Mouse (Mus musculus) mature B cell (primary cell): ENCODE measurements around the gene Slc35g1.
"Not testable (repeated sequence)": the region's sequence is repeated elsewhere in the genome, so short reads cannot be mapped to it uniquely, and the experiment has no call there.

Experiments used
- in situ Hi-C: fragments of 300-500 bp; cut with MboI; formaldehyde crosslinking; loops from 2 replicates; pipeline ENCODE4 v1.14.3; 2019

The Slc35g1 gene

GRCm38 (mm10) chr19:38387021-38387420 is 8.8 kb upstream of the Slc35g1 start:
- in situ Hi-C loops: not testable (repeated sequence)

GRCm38 (mm10) chr19:38387835-38388234 is 7.9 kb upstream of the Slc35g1 start:
- in situ Hi-C loops: no loop called here

GRCm38 (mm10) chr19:38396633-38396970 is 822 bp downstream of the Slc35g1 start:
- in situ Hi-C loops: no loop called here

- in situ Hi-C loops: no loop called here
Measured at GRCm38 (mm10) chr19:38397004-38397403, 1.2 kb downstream of the Slc35g1 start.

DNA sequence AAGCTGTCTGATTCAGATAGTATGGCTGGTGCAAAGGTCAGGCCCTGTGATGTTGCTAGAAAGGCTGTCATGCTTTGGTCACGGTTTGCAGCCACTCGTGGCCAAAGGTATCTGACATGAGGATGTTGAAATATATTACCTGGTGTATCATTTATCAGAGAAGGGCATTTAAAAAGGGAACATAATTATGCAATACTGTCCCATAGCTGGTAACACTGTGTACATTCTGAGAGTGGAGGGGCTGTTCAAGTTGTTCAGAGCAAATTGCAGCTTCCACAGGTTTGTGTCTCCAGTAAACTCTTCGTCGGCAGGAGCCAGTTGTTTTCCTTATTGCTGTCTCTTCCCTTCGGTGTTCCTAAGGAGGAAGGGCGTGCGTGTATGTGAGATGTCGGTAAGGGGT is 3.2 kb downstream of the Slc35g1 start:
- in situ Hi-C loops: no loop called here

DNA sequence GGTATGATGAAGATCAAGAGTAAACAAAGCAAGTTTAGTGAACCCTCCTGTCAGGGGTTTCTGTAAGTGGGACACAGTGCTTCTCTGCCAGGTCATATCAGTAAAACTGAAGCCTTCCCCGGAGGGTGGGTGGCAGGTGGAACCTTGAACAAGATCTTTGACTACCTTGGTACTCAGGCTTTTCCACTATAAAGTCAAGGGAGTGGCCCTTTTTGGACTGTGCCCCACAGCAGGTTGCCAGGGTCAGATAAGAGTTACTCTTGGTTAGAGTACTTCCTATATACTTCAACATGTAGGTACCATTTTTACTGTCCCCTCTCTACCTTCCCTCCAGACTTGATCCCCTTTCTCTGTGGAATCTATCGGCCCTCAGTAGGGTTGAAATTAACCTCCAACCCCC is 5.1 kb downstream of the Slc35g1 start:
- in situ Hi-C loops: no loop called here

DNA sequence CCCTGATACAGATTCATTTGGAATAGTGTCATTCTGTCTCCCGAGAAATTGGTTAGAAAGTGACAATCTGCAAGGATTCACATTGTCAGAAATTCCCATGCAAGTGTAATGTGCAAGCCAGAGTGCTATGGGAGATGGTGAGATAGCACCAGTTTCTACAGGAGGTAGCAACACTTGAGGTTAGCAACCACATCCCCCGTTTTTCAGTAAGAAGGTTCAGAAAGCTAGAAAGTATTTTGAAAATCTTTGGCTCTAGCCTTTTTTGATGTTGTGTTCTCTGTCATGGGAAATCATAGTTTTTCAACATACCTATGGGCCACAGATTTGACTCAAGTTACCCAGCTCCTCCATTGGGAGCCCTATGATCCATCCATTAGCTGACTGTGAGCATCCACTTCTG is 5.6 kb downstream of the Slc35g1 start:
- in situ Hi-C loops: no loop called here

DNA sequence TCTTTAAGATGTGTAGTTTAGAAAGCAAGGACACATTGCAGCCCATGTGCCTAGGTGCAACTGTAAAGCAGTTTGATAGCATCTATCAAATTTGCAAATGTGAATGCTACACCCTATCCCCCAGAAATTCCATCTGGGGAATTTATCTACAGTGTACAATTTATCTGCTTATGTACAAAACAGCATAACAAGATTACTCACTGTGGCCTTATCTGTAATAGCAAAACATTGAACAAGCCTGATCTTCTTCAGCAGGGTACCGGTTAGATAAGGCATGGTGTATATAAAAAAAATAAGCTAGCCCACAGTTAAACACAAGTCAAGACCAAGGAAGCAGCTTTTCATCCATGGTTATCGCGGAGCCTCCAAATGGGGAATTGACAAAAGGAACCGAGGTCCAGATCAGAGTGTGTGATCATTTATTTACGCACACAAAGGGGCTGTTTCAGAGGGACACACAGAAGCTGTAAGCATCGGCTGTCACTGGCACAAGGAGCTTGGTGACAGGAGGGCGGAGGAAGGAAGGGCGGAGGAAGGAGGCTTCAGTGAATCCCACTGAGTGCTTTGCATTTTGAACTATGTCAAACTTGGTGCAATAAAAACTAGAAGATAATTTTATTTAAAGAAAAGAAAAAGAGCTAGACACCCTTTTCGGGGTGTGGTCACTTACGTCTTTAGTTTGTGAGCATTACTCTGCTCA is 14.7 kb downstream of the Slc35g1 start:
- in situ Hi-C loops: no loop called here

DNA sequence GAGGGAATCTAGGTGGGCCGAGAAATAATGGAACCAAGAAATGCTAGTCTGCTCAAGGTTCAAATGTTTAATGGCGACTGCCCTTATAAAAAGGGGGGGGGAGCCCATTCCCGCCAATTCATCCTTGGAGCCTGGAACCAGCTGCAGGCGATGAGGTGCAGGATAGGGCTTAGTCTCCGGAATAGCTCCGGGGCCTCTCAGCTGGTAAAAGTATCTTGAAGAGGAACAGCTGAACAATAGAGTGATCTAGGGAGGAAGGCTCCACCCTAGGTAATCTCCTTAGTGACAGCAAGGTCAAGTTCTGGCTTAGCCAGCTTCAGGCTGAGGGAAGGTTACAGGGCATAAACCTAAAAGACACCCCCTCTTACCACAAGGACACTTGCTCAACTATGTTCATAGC is 18.1 kb downstream of the Slc35g1 start:
- in situ Hi-C loops: no loop called here

GRCm38 (mm10) chr19:38418819-38419423 is 23.1 kb downstream of the Slc35g1 start:
- in situ Hi-C loops: no loop called here

DNA sequence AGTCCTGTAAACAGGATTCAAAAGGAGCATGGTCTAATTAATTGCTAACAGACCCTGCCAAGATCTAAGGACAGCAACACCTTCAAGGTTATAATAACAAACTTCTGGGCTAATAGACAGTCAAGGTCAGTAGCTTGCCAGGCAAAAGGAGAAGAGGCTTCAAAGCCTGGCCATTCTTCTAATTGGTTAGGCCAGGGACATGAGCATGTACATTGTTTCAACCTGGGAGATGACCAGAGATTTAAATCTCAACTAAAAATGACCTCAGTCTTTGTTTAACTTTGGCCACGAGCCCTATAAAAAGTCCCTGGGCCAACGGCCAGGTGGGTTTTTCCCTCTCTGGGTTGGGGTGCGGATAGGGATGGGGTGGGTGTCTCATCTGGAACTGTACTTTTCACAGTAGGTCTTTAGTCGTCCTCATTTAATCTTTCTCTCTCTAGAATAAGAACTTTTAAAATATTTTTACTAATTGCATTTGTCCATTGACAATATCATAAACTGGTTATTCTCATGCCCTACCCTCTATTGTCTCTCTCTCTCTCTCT is 25.0 kb downstream of the Slc35g1 start:
- in situ Hi-C loops: no loop called here

GRCm38 (mm10) chr19:38421436-38421835 is 25.7 kb downstream of the Slc35g1 start:
- in situ Hi-C loops: no loop called here

GRCm38 (mm10) chr19:38422926-38423325 is 27.1 kb downstream of the Slc35g1 start:
- in situ Hi-C loops: no loop called here

DNA sequence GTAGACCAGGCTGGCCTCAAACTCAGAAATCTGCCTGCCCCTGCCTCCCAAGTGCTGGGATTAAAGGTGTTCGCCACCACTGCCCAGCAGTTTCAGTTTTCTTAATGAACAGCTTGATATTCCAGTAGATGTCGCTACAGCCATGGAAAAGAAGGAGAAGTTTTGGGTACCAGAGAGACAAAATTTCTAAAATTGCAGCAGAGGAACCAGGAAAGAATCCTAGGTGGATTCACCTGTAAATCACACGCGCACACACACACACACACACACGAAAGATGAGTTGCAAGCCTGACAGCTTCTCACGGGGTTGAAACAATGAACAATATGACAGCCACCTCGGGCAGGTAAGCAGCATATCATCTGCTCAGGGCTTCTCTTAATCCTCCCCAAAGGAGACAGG is 28.1 kb downstream of the Slc35g1 start:
- in situ Hi-C loops: no loop called here

GRCm38 (mm10) chr19:38424581-38424980 is 28.8 kb downstream of the Slc35g1 start:
- in situ Hi-C loops: no loop called here

DNA sequence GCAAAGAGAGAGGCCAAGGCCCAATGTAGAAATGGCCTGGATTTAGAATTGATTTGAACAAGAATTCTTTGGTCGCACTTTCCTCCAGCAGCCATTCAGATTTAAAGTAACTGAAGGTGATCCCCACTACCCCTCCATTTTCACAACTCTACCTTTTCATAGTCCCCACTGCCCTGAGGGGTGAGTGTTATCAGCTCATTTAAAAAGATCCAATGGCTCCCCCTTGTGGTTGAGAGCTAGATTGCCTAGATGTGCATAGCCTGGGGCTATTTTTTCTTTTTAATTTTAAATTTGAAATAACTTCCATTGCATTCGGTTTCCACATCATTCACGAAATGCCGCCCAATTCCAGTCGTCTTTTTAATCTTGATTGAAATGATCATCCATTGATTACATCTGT is 33.5 kb downstream of the Slc35g1 start:
- in situ Hi-C loops: no loop called here

DNA sequence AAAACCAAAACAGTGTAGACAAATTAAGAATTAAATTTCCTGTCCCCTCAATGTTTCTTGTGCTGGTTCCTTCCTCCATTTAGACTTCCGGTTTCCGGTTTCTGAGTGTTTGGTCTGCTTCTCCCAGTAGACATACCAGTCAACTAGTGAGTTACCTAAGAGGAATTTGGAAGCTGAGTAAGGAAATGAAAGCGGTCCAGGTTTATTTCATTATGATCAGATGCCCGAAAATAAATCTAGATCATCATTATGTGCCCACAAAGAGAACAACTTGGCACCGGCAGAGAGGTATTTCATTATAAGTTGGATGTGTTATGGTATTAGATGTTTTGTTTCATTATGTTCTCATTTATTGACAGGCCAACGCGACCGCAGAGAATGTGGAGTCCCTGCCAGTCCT is 34.7 kb downstream of the Slc35g1 start:
- in situ Hi-C loops: no loop called here

DNA sequence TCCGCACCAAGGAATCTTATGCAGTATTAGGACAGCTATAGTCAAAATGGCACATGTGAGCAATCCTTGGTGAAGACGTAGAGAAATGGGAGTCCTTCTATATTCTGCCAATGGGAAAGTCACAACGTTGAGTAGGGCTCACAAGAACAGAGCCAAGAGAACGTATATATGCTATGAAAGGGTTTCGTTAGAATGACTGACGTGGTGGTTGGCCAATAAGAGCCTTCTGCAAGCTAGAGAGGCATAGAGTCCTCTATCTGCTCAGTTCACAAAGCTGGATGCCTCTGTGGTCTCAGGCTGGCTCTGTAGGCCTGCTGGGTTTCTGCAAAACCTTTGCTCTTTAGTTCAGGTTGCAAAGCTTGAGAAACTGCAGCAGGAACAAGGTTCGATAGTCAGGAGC is 35.5 kb downstream of the Slc35g1 start:
- in situ Hi-C loops: no loop called here

DNA sequence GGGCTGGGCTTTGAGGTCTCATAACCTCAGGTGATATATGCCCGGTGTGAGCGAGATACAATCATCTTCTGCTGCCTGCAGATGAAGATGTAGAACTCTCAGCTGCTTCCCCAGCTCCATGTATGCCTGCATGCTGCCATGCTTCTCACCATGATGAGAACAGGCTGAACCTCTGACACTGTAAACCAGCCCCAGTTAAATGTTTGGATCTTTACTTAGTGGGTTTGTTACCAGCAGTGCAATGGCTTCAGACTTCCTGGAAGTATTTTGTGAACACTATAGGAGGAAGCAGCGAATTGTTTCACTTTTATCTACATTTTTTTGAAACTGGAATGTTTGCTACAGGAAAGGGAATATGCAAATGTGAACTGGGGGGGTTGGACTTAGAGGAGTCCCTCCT is 36.2 kb downstream of the Slc35g1 start:
- in situ Hi-C loops: no loop called here

DNA sequence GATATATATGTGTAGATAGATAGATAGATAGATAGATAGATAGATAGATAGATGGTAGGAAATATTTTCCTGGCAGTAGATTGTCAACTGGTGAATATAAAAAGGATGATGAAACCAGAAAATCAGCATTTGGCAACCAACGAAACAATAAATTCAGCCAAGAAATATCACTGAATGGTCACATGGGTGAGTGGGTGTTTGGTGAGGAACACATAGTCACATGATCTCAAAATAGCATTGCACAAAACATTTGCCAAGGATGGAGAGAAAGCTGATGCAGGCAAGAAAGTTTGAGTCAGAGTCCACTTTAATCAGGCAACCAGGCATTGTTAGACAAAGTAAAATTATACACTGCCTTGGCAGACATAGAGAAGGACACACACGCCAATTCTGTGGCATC is 37.6 kb downstream of the Slc35g1 start:
- in situ Hi-C loops: no loop called here

DNA sequence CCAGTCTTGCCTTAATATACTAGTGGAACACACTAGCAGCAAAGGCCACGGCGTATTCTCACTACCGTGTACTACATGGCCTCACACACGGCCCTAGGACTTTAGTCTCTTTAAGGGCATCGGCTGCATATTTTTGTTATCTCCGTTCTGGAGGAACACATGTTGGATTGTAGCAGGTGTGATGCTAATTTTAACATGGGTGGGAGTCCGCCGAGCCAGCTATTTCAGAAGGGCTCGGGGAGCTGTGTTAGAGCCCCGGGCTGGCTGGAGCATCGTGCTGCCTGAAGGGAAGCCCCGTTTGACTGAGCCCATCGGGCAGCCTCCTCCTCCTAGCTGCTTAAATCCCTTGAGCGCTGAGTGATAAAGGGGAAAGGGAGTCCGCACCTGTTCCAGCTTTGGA is 39.4 kb downstream of the Slc35g1 start:
- in situ Hi-C loops: no loop called here

DNA sequence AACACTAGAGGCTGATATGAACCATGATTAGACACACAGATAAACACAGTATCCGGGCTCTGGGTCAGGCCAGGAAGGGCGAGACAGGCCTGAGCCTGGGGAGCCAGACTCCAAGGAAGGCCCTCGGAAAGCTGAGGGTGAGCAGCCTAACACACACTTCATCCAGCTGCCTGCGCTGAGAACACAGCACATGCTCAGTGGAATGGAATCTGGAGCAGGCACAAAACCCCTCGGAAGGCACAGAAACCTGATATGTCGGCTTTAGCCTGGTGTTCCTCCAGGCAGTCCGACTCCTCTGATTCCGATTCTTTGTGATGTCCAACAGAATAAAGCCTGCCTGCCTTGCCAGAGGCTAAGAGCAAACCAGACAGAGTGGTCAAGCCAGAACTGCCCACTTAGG is 46.1 kb downstream of the Slc35g1 start:
- in situ Hi-C loops: no loop called here

DNA sequence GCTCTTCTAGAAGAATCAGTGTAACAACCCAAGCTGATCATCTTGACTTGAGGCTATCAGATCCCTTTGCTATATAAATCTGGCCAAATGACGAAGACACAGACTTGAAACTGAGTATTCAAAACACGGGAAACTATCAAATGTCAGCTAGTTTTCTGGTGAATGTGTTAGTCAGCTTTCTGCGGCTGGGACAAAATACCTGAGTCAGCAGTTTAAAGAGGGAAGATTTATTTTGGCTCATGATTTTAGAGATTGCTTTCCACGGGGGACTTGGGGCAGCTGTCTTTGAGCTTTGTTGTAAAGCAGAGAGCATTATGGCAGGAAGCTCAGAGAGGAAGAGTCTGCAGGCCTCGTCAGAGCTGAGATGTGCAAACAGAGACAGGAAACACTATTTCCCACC is 50.0 kb downstream of the Slc35g1 start:
- in situ Hi-C loops: no loop called here
